Mouse (Mus musculus) lung, adult 2 months (tissue): Measurements from ENCODE around the gene Gsdma3.

ENCODE experiments used
- CTCF ChIP-seq: fragments of 200-500 bp; IDR thresholded peaks from 2 replicates; pipeline ENCODE4 v1.5.1; 2011; ENCODE audit warnings: mild to moderate bottlenecking, low read length, control low read depth; ENCODE audit not compliant: insufficient read depth
- POLR2A ChIP-seq: fragments of 200-500 bp; IDR thresholded peaks from 2 replicates; pipeline ENCODE4 v1.6.1; 2011; ENCODE audit warnings: low read depth, mild to moderate bottlenecking, control low read depth, low read length, borderline replicate concordance; ENCODE audit errors: extremely low read depth

GRCm38 (mm10) chr11:98587684-98588546, 38.2 kb upstream of the Gsdma3 start:
- no peak for TF ChIP-seq CTCF
- TF ChIP-seq POLR2A, result peak; percentile 49; the same call in 1 of the 2 replicates
